Mouse (Mus musculus) embryo, embryonic 11 days (tissue): Measurements from ENCODE around the gene Gm10251.
"Not testable (repeated sequence)": the region's sequence is repeated elsewhere in the genome, so short reads cannot be mapped to it uniquely, and the experiment has no call there.

Experiments used
- DNase-seq: peaks from one replicate; pipeline ENCODE4 v3.0.0-alpha.2; 2015

Gm10251 gene

GRCm38 (mm10) chr14:6684070-6684469 is at the start of gene Gm10251:
Gm10251 (minus strand) TSS chr14:6684170.
- DNase-seq = not testable (repeated sequence)

DNA sequence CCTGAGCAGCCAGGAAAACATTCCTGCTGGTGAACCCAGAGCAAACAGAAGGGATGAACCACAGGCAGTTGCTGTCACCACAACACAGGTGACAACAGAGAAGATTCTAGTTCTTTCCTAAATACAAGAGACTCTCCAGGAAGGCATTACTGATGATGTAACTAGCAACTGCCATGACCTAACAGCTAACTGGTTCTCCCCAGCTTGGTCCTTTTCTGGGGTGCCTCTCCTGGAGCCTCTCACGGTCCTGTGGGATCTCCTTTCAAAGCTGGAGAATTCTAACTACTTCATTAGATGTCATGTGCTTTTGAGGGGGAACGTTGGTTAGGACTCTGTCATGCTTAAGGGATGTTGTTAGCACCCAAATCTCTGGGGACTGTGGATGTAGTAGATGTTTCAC is 36.2 kb upstream of the Gm10251 start, which contains the start of gene Gm8050:
Gene Gm8050, minus strand, starts transcription at position 101 of the 400 bp plus-strand sequence.
- DNase-seq = not testable (repeated sequence)

DNA sequence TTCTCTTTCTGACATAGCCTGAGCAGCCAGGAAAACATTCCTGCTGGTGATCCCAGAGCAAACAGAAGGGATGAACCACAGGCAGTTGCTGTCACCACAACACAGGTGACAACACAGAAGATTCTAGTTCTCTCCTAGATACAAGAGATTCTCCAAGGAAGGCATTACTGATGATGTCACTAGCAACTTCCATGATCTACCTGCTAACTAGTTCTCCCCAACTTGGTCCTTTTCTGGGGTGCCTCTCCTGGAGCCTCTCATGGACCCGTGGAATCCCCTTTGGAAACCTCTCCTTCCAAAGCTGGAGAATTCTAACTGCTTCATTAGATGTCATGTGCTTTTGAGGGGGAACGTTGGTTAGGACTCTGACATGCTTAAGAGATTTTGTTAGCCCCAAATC is 61.7 kb downstream of the Gm10251 start, which contains the start of gene Gm3460:
Gene Gm3460, minus strand, starts transcription at position 101 of the 400 bp plus-strand sequence.
- DNase-seq = not testable (repeated sequence)

- DNase-seq = not testable (repeated sequence)
These were observed 77.5 kb downstream of the Gm10251 start for GRCm38 (mm10) chr14:6606436-6606835.

GRCm38 (mm10) chr14:6605004-6605403 is 79.0 kb downstream of the Gm10251 start:
- peak; percentile 65 for DNase-seq

DNA sequence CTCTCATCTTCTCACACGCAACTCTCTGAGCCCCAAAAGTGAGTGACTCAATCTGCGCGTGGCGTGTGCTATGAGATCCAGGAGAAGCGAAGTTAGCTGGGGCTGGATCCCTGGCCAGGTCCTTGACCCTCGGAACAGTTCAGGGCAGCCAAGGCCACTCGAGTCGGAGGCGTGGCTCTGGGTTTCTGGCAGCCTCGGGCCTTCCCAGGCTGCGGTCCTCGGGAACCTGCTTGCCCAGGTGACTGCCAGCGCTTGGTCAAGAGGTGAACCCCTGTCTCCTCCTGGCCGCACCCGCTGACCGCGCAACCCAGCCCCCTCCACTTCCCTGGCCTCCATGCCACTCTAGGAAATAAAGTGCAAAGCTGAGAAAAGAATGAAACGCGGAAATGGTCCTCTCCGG is 79.4 kb downstream of the Gm10251 start:
- DNase-seq = peak; percentile 12

DNA sequence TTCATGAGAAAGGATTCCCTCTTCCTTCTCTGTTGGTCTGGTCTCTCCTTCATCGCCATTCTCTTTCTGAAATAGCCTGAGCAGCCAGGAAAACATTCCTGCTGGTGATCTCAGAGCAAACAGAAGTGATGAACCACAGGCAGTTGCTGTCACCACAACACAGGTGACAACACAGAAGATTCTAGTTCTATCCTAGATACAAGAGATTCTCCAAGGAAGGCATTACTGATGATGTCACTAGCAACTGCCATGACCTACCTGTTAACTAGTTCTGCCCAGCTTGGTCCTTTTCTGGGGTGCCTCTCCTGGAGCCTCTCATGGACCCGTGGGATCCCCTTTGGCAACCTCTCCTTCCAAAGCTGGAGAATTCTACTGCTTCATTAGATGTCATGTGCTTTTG is 93.5 kb downstream of the Gm10251 start, which contains the start of gene Gm3629:
Gene Gm3629, minus strand, starts transcription at position 101 of the 400 bp plus-strand sequence.
- DNase-seq = not testable (repeated sequence)
